Mouse (Mus musculus) C2C12 (cell line): ENCODE results near the gene Polr2c. TPM values are rescaled to one million over a fixed set of nuclear protein-coding genes. Genes with fewer than 3 reads are reported as not detected.

Experiments used
- H3K27me3 ChIP-seq: one replicate; pipeline ENCODE4 v1.6.1; 2011; ENCODE audit not compliant: control insufficient read depth, insufficient read depth, insufficient read length
- H3K36me3 ChIP-seq: one replicate; pipeline ENCODE4 v1.6.1; 2011; ENCODE audit not compliant: control insufficient read depth, insufficient read depth
- H3K4me3 ChIP-seq: one replicate; pipeline ENCODE4 v1.5.1; 2011; ENCODE audit warnings: mild to moderate bottlenecking, control low read depth; ENCODE audit not compliant: poor library complexity, insufficient read depth, severe bottlenecking
- H3K79me2 ChIP-seq: one replicate; pipeline ENCODE4 v1.6.1; 2011; ENCODE audit not compliant: control insufficient read depth, insufficient read depth
- H3K79me3 ChIP-seq: one replicate; pipeline ENCODE4 v1.6.1; 2011; ENCODE audit warnings: low read depth, control low read depth
- H3ac ChIP-seq: one replicate; pipeline ENCODE3; 2011; ENCODE audit warnings: low read depth; ENCODE audit not compliant: control insufficient read depth, insufficient read length
- CEBPB ChIP-seq: IDR thresholded peaks from one replicate; pipeline ENCODE4 v1.6.1; 2011; ENCODE audit warnings: low read depth, mild to moderate bottlenecking, control low read depth, moderate library complexity
- CTCF ChIP-seq: IDR thresholded peaks from one replicate; pipeline ENCODE4 v1.5.1; 2011; ENCODE audit not compliant: control insufficient read depth, insufficient read depth, insufficient read length
- FOSL1 ChIP-seq: IDR thresholded peaks from one replicate; pipeline ENCODE4 v1.8.0; 2011; ENCODE audit warnings: mild to moderate bottlenecking, low read length; ENCODE audit not compliant: poor library complexity, insufficient read depth, severe bottlenecking
- MAX ChIP-seq: IDR thresholded peaks from one replicate; pipeline ENCODE4 v1.6.1; 2011; ENCODE audit warnings: mild to moderate bottlenecking, control low read depth
- MYOD1 ChIP-seq: IDR thresholded peaks from one replicate; pipeline ENCODE4 v1.6.1; 2011; ENCODE audit warnings: low read depth; ENCODE audit not compliant: control insufficient read depth, insufficient read length
- MYOG ChIP-seq: IDR thresholded peaks from one replicate; pipeline ENCODE4 v1.6.1; 2011; ENCODE audit not compliant: control insufficient read depth, insufficient read length; ENCODE audit errors: extremely low read depth
- USF1 ChIP-seq: IDR thresholded peaks from one replicate; pipeline ENCODE4 v1.6.1; 2011; ENCODE audit warnings: low read depth, mild to moderate bottlenecking, control low read depth, moderate library complexity
- polyA plus RNA-seq: library from polyadenylated mRNA; unstranded; fragments of >200 nt; fragmentation: generic; extraction: Trizol; gene quantifications from one replicate; pipeline ENCODE4 v1.2.1, GENCODE M21; 2012; ENCODE audit warnings: missing spikeins

Polr2c gene
- polyA plus RNA-seq, 1 experiment, result 124 TPM

DNA sequence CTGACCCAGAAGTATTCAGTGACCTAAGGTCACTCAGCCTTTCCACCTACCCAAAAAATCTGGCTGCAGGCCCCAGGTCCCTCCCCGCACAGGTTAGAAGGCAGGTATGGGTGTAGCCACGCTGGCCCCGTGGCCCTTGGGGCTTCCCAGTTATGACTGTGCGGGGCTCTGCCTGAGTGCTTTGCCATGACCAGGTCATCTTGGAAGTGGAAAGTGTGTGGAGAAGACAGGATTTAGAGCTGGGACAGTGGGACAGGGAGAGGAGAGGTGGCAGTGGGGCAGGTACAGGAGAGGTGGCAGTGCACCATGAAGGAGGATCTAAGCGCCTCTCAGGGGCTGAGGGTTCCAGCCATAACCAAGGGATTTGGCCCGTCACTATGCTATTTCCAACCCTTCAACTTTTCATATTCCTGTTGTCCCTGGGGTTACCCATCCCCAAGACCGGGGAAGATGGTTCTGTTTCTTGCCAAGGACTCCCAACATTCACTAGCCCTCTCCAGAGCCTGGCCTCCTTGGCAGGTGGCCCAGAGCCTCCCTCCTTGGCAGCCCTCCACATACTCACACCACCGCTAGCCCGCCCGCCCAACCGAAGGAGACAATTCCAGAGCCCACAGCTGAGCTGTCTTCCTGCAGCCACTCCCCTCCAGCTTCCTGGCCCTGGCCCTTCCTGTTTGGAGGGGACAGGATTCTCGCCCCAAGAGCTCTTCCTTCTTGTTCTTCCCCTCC lies 47.4 kb downstream of the Polr2c start:
- Histone ChIP-seq H3K4me3 (no peak overlapping the region), H3K27me3 (no peaks in the 10 kb centered on the region), H3K36me3 (peaks cover 17% of the 10 kb centered on the region), H3K79me3 (no peaks in the 10 kb centered on the region), H3K79me2 (no peaks in the 10 kb centered on the region), H3ac (no peak overlapping the region)
- no peak for TF ChIP-seq MYOG
- TF ChIP-seq CTCF, result no peak
- no peak for TF ChIP-seq MAX
- TF ChIP-seq FOSL1, result no peak
- no peak for TF ChIP-seq CEBPB
- no peak for TF ChIP-seq USF1
- no peak for TF ChIP-seq MYOD1

DNA sequence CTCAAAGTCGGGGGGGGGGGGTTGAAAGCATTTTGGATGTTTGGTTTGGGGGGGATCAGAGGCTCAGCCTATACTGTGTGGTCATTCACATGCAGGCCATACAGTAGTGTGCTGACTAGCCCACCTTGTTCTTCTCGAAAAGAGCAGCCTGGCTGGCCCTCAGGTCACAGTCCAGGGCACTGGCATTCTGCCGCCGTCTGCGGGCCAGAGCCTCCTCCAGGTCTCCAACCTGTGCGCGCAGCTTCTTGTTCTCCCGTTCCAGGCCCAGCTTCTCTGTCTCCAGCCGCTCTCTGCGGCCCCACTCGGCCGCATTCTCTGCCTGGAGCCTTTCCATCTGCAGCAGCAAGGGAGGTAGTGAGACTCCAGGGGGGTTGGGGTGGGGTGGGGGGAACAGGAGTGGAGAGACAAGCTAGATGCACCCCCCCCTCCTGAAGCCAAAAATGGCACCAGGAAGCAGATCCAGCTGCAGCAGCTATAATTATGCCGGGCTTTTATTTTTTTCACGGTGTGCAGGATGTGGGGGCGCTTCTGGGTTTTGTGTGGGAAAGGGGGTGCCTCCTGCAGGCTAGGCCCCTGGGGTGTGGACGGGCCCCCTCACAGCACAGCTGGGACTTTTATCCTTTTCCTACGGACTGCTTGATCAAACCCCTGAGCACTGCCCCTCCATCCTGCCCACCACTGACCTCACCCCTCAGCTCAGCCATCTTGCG lies 50.5 kb downstream of the Polr2c start:
- H3K4me3 ChIP-seq, result no peak overlapping the region
- no peak overlapping the region for H3ac ChIP-seq
- H3K36me3 ChIP-seq, result peaks cover 32% of the 10 kb centered on the region
- H3K27me3 ChIP-seq, result no peaks in the 10 kb centered on the region
- TF ChIP-seq MAX, result no peak
- no peak for TF ChIP-seq FOSL1
- TF ChIP-seq CEBPB, result no peak
- no peak for TF ChIP-seq USF1
- TF ChIP-seq CTCF, result no peak
- no peak for TF ChIP-seq MYOD1
- TF ChIP-seq MYOG, result no peak
- peaks cover 3% of the 10 kb centered on the region for H3K79me3 ChIP-seq
- no peaks in the 10 kb centered on the region for H3K79me2 ChIP-seq

DNA sequence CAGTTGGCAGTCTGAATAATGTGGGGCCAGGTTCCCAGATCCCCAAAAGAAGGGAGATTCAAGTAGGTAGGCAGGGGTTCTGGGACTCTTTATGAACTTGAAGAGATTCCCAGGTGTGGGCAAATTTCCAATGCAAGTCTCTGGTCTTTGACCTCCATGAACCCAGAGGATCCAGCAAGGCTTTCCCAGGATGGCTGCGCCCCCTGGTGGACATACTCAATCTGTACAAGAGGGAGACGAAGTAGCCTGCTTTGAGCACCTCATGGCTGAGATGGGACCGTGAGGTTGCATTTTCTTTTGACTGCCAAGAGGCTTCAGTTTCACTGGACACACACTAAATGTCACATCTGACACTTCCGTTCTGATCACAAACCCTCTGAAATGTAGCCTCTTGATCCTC lies 51.6 kb downstream of the Polr2c start:
- H3ac ChIP-seq, result no peak overlapping the region

DNA sequence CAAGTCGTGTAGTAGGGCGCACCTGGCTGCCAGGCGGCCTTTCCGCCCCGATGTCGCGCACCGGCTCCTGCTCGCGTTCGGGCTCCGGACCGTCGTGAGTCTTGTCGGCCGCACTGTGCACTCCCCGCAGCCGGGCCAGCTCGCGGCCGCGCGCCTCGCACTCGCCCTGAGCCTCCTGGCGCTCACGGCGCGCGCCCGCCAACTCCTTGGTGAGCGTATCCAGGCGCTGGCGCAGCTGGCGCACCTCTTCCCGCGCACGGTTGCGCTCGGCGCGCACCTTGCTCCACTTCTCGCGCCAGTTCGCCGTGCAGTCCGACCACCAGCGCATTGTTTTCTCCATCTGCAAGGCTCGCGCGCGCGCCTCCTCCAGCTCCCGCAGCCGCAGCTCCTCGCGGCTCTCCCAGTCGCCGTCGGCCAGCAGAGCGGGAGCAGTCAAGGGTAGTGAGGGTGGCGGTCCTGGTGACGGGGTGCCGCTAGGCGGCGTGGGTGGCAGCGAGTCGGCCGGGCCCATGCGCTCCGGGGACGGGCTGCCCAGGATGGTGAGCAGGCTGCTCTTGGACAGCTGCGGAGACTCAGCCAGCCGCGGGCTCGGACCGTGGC lies 55.9 kb downstream of the Polr2c start:
- Histone ChIP-seq H3K79me2 (peaks cover 37% of the 10 kb centered on the region), H3ac (no peak overlapping the region), H3K79me3 (peaks cover 16% of the 10 kb centered on the region), H3K4me3 (no peak overlapping the region), H3K27me3 (no peaks in the 10 kb centered on the region), H3K36me3 (peaks cover 32% of the 10 kb centered on the region)
- TF ChIP-seq MYOD1 (no peak), CEBPB (no peak)

More for the DNA sequence above, 51.6 kb downstream of the Polr2c start:
- H3K79me2 ChIP-seq, result peaks cover 6% of the 10 kb centered on the region
- no peaks in the 10 kb centered on the region for H3K27me3 ChIP-seq
- peak; percentile 61 for TF ChIP-seq CTCF
- TF ChIP-seq FOSL1, result no peak
- no peak overlapping the region for H3K4me3 ChIP-seq
- peaks cover 6% of the 10 kb centered on the region for H3K79me3 ChIP-seq
- peaks cover 38% of the 10 kb centered on the region for H3K36me3 ChIP-seq

GRCm38 (mm10) chr8:94914256-94914655 lies 57.0 kb downstream of the Polr2c start:
- TF ChIP-seq MYOD1 (no peak), USF1 (no peak), MYOG (no peak), CTCF (no peak), CEBPB (no peak), MAX (no peak)
- peaks cover 37% of the 10 kb centered on the region for H3K79me2 ChIP-seq

GRCm38 (mm10) chr8:94914701-94915101 lies 57.5 kb downstream of the Polr2c start:
- Histone ChIP-seq H3K4me3 (no peak overlapping the region), H3ac (peak overlapping the region; percentile 34), H3K79me2 (peaks cover 37% of the 10 kb centered on the region), H3K36me3 (peaks cover 21% of the 10 kb centered on the region), H3K27me3 (no peaks in the 10 kb centered on the region), H3K79me3 (peaks cover 16% of the 10 kb centered on the region)
- TF ChIP-seq CEBPB (no peak), USF1 (no peak), MYOG (no peak)

More at GRCm38 (mm10) chr8:94914256-94914655, 57.0 kb downstream of the Polr2c start:
- Histone ChIP-seq H3ac (no peak overlapping the region), H3K36me3 (peaks cover 26% of the 10 kb centered on the region), H3K79me3 (peaks cover 16% of the 10 kb centered on the region), H3K27me3 (no peaks in the 10 kb centered on the region), H3K4me3 (no peak overlapping the region)
